Mouse (Mus musculus): ENCODE measurements around the gene Pomgnt2.

DNA sequence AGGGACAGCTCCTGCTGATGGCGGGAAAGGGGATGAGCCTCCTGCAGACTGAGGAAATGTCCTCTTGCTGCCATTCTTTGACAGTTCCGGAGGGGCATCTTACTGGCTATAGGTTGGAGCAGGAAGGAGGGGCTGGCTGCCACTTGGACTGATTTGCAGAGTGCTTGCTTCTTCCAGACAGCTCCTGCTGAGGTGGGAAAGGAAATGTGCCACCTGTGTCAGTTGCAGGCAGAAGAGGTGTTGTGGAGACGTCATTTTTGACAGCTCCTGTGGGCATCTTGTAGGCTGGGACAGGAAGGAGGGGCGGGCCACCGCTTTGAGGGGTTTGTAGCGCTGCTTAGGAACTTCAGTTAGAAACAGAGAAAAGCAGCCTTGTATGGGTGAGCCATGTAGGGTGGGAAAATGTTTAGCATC is 59.5 kb downstream of the Pomgnt2 start:
- TF ChIP-seq CTCF (IDR thresholded peaks at IDR 0.05; ENCODE audit: low read depth, low read length): no peak
- no peak for TF ChIP-seq GATA1 (IDR thresholded peaks at IDR 0.05; ENCODE audit: borderline replicate concordance, low read length)
- TF ChIP-seq TAL1 (conservative IDR thresholded peaks at IDR 0.05; ENCODE audit: low read depth, low read length): no peak
- TF ChIP-seq POLR2AphosphoS5 (IDR thresholded peaks at IDR 0.05; ENCODE audit: insufficient replicate concordance, low read depth, low read length): no peak

Data from G1E (cell line).